Mouse (Mus musculus) retina, adult 2 months (tissue): Measurements from ENCODE around the gene Ncoa1.

ENCODE experiments used
- DNase-seq: peaks from one replicate; pipeline ENCODE4 v3.0.0-alpha.2; 2012; ENCODE audit warnings: low read depth, low spot score

The Ncoa1 gene

DNA sequence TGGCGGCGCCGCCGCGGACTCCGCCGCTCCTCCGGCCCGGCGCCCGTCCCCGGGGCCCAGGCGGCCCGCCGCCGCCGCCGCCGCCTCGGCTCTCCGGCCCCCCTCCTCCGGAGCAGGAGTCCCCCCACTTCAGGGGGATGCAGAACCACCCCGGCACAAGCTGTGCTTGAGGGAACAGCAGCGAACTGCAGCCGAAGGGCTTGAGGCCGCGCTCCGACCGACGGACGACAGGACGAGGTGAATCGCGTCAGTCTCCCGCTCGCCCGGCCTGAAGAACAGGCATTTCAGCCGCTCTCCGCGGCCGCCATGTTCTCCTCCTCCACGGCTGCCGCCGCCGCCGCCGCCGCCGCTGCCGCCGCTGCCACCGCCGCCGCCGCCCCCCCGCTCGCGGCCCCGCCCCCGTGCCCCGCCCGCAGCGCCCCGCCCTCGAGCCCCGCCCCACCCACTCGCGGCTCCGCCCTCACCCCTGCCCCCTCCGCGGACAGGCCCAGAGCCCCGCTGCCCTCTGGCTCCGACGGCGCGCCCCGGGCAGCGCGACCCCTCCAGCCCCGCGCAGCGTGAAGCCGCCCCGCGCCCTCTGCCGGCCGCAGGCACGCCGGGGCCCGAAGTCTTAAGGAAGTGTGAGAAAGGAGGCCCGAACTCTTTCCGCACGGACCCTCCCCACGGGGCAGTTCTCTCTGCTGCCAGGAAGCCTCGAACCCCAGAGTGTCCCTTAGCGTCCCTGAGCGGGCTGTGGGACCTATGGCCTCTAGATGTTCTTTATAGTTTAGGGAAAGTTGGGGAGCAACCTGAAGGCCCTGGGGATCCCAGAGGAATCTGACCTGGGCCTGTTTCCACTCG is at the start of gene Ncoa1:
Gene Ncoa1, minus strand, starts transcription at position 351 of the 840 bp plus-strand sequence.
- DNase-seq: peak; percentile 47

GRCm38 (mm10) chr12:4524546-4524945 is 47.6 kb upstream of the Ncoa1 start:
- no peak for DNase-seq

GRCm38 (mm10) chr12:4523688-4524298 is 46.8 kb upstream of the Ncoa1 start:
- DNase-seq: no peak

DNA sequence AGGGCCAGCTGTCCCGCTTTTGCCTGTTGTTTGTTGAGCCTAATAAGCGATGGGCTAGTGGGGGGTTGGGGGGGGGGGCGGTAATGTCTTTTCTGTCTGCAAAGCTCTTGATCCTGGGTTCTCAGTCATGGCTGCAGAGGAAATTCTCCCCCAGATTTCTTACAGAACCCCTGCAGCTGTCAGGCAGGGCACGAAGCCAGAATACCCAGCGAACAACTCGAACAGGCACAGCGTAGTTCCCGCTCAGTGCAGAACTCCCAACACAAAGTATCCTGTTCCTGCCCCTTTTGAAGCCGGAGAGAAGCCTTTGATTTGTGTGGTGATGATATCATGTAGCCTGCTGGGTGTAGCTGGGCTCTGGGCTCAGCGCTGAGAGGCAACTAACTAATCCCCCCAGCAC is 46.2 kb upstream of the Ncoa1 start:
- DNase-seq: no peak

DNA sequence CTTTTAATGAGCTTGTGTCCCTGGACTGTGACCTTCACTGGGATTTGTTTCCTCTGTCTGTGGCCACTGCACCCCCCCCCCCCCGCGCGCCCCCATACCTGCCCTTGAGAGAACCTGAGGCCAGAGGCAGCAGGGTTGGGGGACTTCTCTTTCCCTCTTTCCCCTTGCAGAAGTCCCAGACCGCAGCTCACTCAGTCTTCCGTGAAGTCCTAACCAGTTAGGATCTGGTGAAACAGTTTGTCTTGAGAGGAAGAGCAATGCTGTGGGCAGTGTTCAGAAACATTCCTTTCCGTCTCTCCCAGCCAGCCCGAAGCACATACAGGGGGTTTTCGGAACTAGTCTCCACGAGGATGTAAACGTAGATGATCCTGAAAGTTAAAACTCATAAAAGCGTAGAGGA is 42.0 kb upstream of the Ncoa1 start:
- no peak for DNase-seq

GRCm38 (mm10) chr12:4509591-4510061 is 32.6 kb upstream of the Ncoa1 start:
- peak; percentile 83 for DNase-seq

DNA sequence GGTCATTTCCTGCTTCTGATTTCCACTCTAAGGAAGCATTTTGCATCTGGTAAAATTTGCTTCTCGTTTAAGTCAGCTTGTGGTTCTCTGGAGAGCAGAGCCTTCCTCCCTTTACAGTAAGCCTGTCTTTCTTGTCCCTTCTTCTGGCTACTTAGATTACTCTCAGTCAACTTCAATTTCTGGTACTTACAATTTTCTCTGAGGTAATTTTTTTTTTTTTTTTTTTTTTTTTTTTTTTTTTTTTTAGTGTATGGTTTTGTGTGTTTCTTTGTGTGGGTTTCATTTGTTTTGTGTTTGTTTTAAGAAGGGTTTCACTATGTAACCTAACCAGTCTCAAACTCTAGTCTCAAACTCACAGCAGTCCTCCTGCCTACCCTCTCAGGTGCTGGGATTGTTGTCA is 31.2 kb upstream of the Ncoa1 start:
- DNase-seq: no peak

DNA sequence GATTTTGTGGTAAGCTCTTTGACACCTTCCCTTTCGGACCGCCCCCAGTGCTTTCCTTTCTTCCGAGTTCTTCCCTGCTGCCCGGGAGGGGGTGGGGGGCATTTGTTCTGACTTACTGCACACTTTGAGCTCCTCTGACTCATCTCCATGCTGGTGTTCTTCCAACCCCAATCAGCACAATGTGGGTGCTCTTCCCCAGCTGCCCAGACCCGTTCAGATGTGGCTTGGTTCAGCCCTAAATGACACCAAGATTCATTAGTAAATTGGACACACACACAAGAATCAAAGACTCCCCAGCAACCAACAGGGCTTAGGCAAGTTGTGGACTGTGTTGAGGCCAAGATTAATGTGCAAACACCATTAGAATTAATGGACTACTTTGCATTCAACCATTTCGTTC is 30.5 kb upstream of the Ncoa1 start:
- DNase-seq: no peak

DNA sequence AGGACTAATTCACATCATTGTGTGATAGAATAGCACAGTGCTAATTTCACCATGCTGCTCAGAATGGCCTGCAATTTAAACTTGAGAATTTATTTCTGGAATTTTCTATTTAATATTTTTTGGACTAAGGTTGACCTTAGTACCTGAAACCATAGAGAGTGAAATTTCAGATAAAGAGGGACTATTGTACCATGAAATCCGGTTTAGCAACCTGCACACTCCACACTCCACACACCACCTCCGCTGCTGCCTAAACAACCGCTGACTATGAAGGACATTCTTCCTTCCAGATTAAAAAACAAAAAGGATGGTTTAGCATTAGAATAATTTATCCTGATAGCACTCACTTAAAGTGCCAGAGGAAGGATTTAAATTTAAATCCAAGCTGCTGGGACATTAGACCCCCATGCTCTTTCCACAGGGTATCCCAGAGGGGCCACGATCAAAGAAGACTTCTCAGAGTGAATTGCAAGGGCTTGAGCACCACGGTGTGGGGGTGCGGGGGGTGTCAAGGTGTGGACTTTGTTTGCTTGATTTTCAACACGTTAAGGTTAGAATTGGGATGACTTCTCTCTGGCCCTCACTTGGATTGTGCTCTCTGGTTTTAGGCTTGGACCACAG is 29.9 kb upstream of the Ncoa1 start:
- no peak for DNase-seq

- DNase-seq: no peak
Measured at GRCm38 (mm10) chr12:4505298-4505697, 28.3 kb upstream of the Ncoa1 start.

DNA sequence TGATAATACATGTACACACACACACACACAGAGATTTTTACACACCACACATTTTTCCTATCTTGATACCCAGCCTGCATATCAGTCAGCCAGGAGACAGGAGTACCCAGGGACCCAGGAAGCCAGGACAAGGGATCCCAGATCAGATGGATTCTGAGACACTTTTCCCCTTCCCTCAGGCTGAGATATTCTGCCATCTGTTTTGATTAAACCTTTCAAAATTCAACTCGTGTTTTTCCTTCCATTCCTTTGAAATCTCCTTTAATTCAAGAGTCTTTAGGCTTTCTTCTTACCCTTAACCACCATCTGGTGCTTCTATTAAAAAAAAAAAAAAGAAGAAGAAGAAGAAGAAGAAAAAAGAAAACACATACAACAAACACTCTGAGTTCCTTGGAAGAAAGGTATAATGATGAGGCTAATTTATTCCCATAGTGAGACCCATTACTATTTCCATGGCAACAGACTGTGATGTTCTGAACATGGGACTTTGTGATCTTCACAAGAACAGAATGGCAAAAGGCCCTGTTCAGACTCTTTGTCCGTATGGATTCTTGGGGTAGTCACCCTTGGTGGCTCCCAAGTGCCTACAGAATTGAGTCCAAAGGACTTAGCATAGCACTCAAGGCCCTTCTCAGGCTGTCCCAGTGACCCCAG is 26.8 kb upstream of the Ncoa1 start:
- DNase-seq: no peak

- no peak for DNase-seq
Measured at GRCm38 (mm10) chr12:4501916-4502315, 24.9 kb upstream of the Ncoa1 start.

DNA sequence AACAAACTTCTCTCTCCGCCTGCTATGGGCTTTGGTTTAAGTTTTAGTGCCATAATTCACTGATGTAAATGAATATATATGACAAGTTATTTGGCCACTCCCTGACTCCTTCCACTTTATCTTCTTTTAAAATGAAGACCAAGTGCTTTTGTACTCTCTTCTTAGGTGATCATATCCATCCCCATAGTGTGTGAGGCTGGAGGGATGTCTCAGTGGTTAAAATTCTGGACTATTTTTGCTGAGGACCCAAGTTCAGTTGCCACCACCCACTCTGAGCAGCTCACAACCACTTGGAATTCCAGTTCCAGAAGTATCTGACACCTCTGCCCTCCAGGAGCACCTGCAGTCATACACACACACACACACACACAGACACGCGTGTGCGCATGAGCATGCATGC is 23.5 kb upstream of the Ncoa1 start:
- DNase-seq: no peak

GRCm38 (mm10) chr12:4499651-4500175 is 22.7 kb upstream of the Ncoa1 start:
- no peak for DNase-seq

DNA sequence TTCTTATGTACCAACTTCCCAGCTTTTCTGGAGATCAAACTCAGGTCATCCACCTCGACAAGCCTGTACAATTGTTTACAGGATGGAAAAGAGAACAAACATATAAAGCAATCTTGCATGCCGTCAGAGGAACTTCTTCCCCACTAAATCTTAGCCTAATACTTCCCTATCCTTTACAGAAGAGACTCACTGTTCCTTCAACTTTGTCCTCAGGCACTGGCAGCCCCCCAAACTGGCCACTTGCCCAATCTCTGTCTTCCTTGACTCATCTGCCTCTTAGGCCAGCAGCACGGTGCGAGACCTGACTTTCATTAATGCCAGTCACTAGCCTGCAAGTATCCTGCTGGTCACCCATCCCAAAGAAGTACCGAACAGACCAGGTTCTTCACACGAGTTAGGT is 11.4 kb upstream of the Ncoa1 start:
- DNase-seq: no peak

DNA sequence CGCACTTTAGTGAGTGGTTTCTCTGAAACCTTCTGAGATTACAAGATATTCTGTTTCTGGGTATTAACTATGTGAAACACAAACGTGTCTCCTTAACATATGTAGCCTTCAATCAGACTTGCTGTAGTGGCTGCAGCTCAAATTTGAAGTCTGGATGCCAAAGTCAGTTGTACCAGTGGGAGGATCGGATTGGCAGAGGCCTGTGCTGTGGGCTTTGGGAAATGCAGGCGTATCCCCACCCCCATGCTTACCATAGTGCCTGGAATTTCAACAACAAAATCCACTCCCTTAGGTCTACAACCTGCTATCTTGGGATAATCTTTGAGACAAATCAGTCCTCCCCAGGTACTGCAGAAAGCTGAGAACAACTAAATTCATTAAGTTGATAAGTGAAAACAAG is 6.4 kb upstream of the Ncoa1 start:
- no peak for DNase-seq

GRCm38 (mm10) chr12:4481687-4482086 is 4.7 kb upstream of the Ncoa1 start:
- no peak for DNase-seq

DNA sequence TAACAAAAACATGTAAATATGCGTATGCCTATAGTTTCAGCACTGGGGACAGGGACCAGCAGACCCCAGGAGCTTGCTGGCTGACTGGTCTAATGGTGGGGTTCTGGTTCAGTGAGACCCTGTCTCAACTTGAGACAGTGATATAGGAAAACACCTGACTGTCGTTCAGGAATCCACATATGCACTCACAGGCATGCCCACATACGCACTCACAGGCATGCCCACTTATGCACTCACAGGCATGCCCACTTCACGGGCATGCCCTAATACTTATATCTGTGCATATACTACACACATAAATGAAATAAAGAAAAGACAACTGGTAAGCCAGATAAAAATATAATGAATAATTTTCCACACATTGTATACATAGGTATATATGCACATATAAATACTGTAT is 3.3 kb upstream of the Ncoa1 start:
- no peak for DNase-seq

- DNase-seq: no peak
Measured at GRCm38 (mm10) chr12:4479171-4479881, 2.3 kb upstream of the Ncoa1 start.

GRCm38 (mm10) chr12:4477941-4478795 is 1.2 kb upstream of the Ncoa1 start:
- DNase-seq: no peak
